Mouse (Mus musculus) ES-E14 (cell line): Measurements from ENCODE around the gene Dnal1.

ENCODE experiments used
- HCFC1 ChIP-seq: IDR thresholded peaks from 2 replicates; pipeline ENCODE4 v1.6.1; 2012; ENCODE audit warnings: low read length, inconsistent platforms, borderline replicate concordance; ENCODE audit not compliant: insufficient read depth
- MAFK ChIP-seq: IDR thresholded peaks from 2 replicates; pipeline ENCODE4 v1.6.1; 2014; ENCODE audit warnings: mild to moderate bottlenecking, low read depth, low read length, inconsistent platforms; ENCODE audit not compliant: insufficient read depth

GRCm38 (mm10) chr12:84099605-84100004 lies 14.6 kb upstream of the Dnal1 start:
- no peak for TF ChIP-seq MAFK
- TF ChIP-seq HCFC1, result no peak
